Comparison of ENCODE assay signal across 10 mouse cellular contexts in the genomic region with DNA sequence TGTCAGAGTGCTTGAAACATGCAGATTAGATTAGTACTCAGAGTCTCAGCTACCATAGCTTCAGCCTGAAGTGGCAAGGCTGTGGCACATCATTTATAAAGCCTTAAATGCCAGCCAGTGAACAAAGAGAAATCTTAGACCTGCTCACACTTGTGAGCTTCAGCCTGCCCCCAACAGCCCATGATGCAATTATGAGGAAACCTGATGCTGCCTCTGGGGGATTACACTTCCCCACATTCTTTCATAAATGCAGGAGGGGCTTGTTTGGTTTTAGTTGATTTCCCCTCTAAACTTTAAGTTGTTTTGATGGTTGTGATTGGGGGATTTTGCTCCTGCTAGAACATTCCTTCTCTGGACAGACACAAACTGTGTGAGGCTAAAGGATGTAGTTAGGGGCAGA. TPM values are rescaled to one million over a fixed set of nuclear protein-coding genes. Genes with fewer than 3 reads are reported as not detected.
A peak's percentile ranks its signal among the peaks of the same experiment; 100 is the strongest.
DNase-seq lines count a peak whose midpoint lies in the region; ATAC-seq and TF ChIP-seq lines count a peak whose summit lies in the region.
"Had no signal": no experiment of that assay in that cellular context is flagged by ENCODE, and none has a peak within 500 bp of the region (broad histone marks: within the 10 kb centered on the region; RNA-seq: fewer than 3 reads in every experiment).

No protein-coding gene starts in this region.

- H3K27me3 ChIP-seq in heart, embryonic 10.5 days (ENCODE audit: insufficient read depth, poor library complexity, severe bottlenecking): no peaks in the 10 kb centered on the region
- no peaks in the 10 kb centered on the region for H3K27me3 ChIP-seq in hindbrain, postnatal 0 days (ENCODE audit: insufficient read depth, low read length)
- no peaks in the 10 kb centered on the region for H3K27me3 ChIP-seq in cerebellum, adult 2 months (ENCODE audit: control insufficient read depth, insufficient read depth, low read length)
- H3K27me3 ChIP-seq: liver, embryonic 15.5 days had no signal

- peak overlapping the region; percentile 91 for H3K27ac ChIP-seq in heart, embryonic 10.5 days
- H3K27ac ChIP-seq in hindbrain, postnatal 0 days: no peak overlapping the region
- no peak overlapping the region for H3K27ac ChIP-seq in cerebellum, adult 2 months (ENCODE audit: insufficient read depth, low read length)
- H3K27ac ChIP-seq: liver, embryonic 15.5 days had no signal

- H3K4me2 ChIP-seq in hindbrain, postnatal 0 days (ENCODE audit: low read depth, low read length): 0 out of 2 replicates have a peak overlapping the region, but pooled peaks have one; percentile 16
- H3K4me2 ChIP-seq: liver, embryonic 15.5 days had no signal

- no peak overlapping the region for H3K9ac ChIP-seq in hindbrain, postnatal 0 days (replicated peaks; ENCODE audit: low read length)
- H3K9ac ChIP-seq: liver, embryonic 15.5 days had no signal

- intact Hi-C loops in heart, postnatal 25 days (cut with DNase I): no loop called here

- no peak for ATAC-seq in hindbrain, postnatal 0 days

- no peaks in the 10 kb centered on the region for H3K9me3 ChIP-seq in heart, embryonic 10.5 days
- H3K9me3 ChIP-seq in hindbrain, postnatal 0 days (ENCODE audit: low read length): no peaks in the 10 kb centered on the region
- H3K9me3 ChIP-seq: liver, embryonic 15.5 days had no signal

- H3K36me3 ChIP-seq in heart, embryonic 10.5 days: 0 out of 2 replicates have a peak, but pooled peaks cover 5% of the 10 kb centered on the region
- no peaks in the 10 kb centered on the region for H3K36me3 ChIP-seq in hindbrain, postnatal 0 days (ENCODE audit: insufficient read depth, low read length)
- H3K36me3 ChIP-seq: liver, embryonic 15.5 days had no signal

- H3K4me1 ChIP-seq in heart, embryonic 10.5 days: peaks cover 72% of the 10 kb centered on the region
- peaks cover 23% of the 10 kb centered on the region for H3K4me1 ChIP-seq in hindbrain, postnatal 0 days (ENCODE audit: insufficient read depth, low read length)
- H3K4me1 ChIP-seq in cerebellum, adult 2 months (ENCODE audit: control insufficient read depth, insufficient read depth, low read length): peaks cover 17% of the 10 kb centered on the region

- DNase-seq in heart, embryonic 10.5 days (ENCODE audit: low spot score): no peak
- no peak for DNase-seq in heart, postnatal 25 days (ENCODE audit: low spot score)
- DNase-seq in 3T3-L1 (ENCODE audit: low read depth, low spot score): peak; percentile 76
- DNase-seq in embryo, embryonic 11 days: peak; percentile 65
- DNase-seq in hindbrain, postnatal 0 days (ENCODE audit: low spot score): no peak
- DNase-seq in cerebellum, adult 2 months: no peak
- DNase-seq in right cerebral cortex, postnatal 14 days: no peak
- DNase-seq in right cerebral cortex, adult 2 months (ENCODE audit: low spot score in 2 of 2): no peak
- DNase-seq: spleen, adult 18-20 months had no signal

- no peak for TF ChIP-seq POLR2A in cerebellum, adult 2 months (IDR thresholded peaks at IDR 0.05; ENCODE audit: borderline replicate concordance, insufficient read depth, low read length)

- H3K4me3 ChIP-seq in heart, embryonic 10.5 days: no peak overlapping the region
- H3K4me3 ChIP-seq in hindbrain, postnatal 0 days (ENCODE audit: low read length): no peak overlapping the region
- no peak overlapping the region for H3K4me3 ChIP-seq in cerebellum, adult 2 months (replicated peaks; ENCODE audit: insufficient read depth, low read depth, low read length)
- H3K4me3 ChIP-seq: liver, embryonic 15.5 days had no signal

- no peak for TF ChIP-seq CTCF in hindbrain, postnatal 0 days (IDR thresholded peaks at IDR 0.05; ENCODE audit: low read depth)
- TF ChIP-seq CTCF in cerebellum, adult 2 months (IDR thresholded peaks at IDR 0.05; ENCODE audit: borderline replicate concordance, insufficient read depth, low read depth, low read length): no peak

RNA-seq across cellular contexts. Expression of a gene that starts 4.7 kb away (rescaled TPM):
- polyA plus RNA-seq in heart, embryonic 10.5 days (2016; fragmentation: Nextera tagmentation; extraction: Ambion mirVana): 71.5 and 91.4 TPM in 2 replicates
- total RNA-seq in heart, postnatal 25 days (2021): 100 to 1,000 TPM; 234 to 252 TPM
- total RNA-seq in hindbrain, postnatal 0 days (2014; rRNA removed): 56.1 and 78.3 TPM in 2 replicates
- polyA plus RNA-seq in hindbrain, postnatal 0 days (2015; fragmentation: Nextera tagmentation; extraction: Ambion mirVana): 28.6 and 28.9 TPM in 2 replicates
- 163 and 176 TPM in 2 replicates for polyA plus RNA-seq in cerebellum, adult 2 months (2012; rRNA removed)

Comparison
In these comparisons a context has a peak if more than half of its experiments do, and no peak if none do; other contexts are left out.
1. DNase-seq: peak in 3T3-L1 (single experiment) and embryo, embryonic 11 days (single experiment); none in heart, embryonic 10.5 days (single experiment), heart, postnatal 25 days (single experiment), hindbrain, postnatal 0 days (single experiment), cerebellum, adult 2 months (0 of 2), right cerebral cortex, postnatal 14 days (single experiment) and right cerebral cortex, adult 2 months (0 of 2).